Mouse (Mus musculus): Measurements from ENCODE around the gene Gpr15. TPM values are rescaled to one million over a fixed set of nuclear protein-coding genes. Genes with fewer than 3 reads are reported as not detected.

Gene Gpr15
- polyA plus RNA-seq, 1 experiment from 2014 or later, result not detected

DNA sequence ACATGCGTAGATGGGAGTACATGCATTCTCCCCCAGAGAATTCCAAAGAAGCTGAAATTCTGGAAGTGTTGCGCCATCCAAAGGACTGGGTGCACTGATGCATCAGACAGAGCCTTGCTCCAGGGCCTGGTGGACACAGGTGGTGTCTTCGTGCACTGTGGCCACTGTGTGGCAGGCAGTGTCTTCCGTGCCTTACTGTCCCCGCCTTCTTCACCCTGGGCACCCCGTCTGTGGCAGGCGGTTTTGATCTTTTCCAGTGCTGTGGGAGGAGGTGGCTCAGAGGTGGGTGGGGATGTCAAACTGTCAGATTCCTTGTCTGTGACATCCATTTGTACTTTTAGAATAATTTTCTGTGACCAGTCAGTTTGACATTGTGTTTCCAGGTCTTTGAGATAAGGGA, 40.2 kb downstream of the Gpr15 start:
- no peak for ATAC-seq (ENCODE audit: low FRiP score, low read depth)
- Histone ChIP-seq H3K27ac (no peak overlapping the region), H3K36me3 (peaks cover 53% of the 10 kb centered on the region), H3K9me3 (no peaks in the 10 kb centered on the region), H3K4me3 (no peak overlapping the region), H3K27me3 (no peaks in the 10 kb centered on the region), H3K4me2 (replicated peaks) (no peak overlapping the region), H3K9ac (no peak overlapping the region), H3K4me1 (no peaks in the 10 kb centered on the region)
- WGBS, result 77% methylated on average over 7 of the region's 7 CpGs

DNA sequence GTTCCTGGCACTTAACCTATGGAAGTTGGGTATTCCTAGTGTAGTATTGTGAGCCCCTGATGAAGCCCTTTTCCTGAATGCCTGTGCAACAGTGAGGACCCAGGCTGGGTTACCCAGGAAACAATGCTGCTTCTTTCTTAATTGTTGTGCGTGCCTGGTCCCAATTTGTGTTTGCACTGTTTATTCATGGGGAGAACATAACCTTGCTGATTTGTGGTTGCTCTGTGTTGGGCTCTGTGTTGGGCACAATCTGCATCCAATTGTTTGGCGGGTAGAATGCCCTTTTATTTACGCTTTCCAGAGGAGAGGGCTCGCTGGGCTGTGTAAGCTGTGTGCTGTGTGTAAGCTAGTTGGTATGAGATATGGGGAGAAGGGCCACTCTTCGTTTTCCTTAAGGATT, 41.4 kb downstream of the Gpr15 start:
- H3K9ac ChIP-seq, result no peak overlapping the region
- ATAC-seq (ENCODE audit: low FRiP score, low read depth), result no peak
- no peak overlapping the region for H3K4me3 ChIP-seq
- 79% methylated on average over 5 of the region's 5 CpGs for WGBS
- no peaks in the 10 kb centered on the region for H3K27me3 ChIP-seq
- H3K4me1 ChIP-seq, result no peaks in the 10 kb centered on the region
- no peaks in the 10 kb centered on the region for H3K9me3 ChIP-seq
- H3K36me3 ChIP-seq, result peaks cover 61% of the 10 kb centered on the region
- no peak overlapping the region for H3K4me2 ChIP-seq (replicated peaks)
- H3K27ac ChIP-seq, result no peak overlapping the region

DNA sequence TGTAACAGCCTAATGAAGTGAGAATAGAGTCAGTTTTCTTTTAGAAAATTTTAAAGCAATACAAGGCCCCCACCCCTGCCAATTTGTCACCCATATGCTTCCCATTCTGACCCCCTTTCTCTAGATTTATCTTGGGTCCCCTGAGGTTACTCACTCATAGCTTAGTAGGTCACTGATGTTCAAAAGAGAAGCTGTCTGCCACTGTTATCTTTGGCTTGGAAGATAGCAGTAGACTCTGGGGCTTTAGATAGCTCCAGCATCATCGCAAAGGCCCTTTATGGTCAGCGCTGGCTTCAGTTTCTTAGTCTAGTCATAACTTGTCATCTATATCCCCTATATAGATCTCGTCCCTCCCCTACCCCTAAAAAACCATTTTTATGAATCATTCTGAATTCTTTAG, 42.2 kb downstream of the Gpr15 start:
- WGBS, result 89% methylated on average over 3 of the region's 3 CpGs

DNA sequence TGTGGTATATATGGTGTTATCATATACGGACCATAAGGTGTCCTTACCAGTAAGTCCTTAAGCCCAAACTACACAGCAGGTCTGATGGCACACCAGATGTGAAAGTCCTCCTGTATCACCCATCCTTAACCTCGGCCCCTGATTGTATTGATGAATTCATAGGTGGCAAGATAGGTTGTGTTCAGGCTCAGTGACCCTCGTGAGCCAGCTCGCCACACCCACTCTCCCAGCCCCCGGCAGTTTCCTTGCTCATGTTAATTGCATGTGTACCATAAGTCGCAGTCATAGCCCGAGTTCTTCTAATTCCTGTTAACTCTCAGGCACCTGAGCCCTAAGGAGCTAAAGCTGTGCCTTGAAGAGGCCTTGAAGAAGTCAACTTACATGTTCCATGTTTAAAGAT, 42.7 kb downstream of the Gpr15 start:
- Histone ChIP-seq H3K4me2 (replicated peaks) (no peak overlapping the region), H3K27me3 (no peaks in the 10 kb centered on the region), H3K36me3 (peaks cover 55% of the 10 kb centered on the region), H3K27ac (no peak overlapping the region), H3K4me3 (no peak overlapping the region), H3K9me3 (no peaks in the 10 kb centered on the region), H3K9ac (no peak overlapping the region), H3K4me1 (peaks cover 6% of the 10 kb centered on the region; the same call in 1 of the 2 replicates)
- 87% methylated on average over 7 of the region's 7 CpGs for WGBS
- ATAC-seq (ENCODE audit: low FRiP score, low read depth), result no peak

More for the DNA sequence above, 42.2 kb downstream of the Gpr15 start:
- H3K4me2 ChIP-seq (replicated peaks), result no peak overlapping the region
- H3K4me3 ChIP-seq, result no peak overlapping the region
- ATAC-seq (ENCODE audit: low FRiP score, low read depth), result no peak
- peaks cover 60% of the 10 kb centered on the region for H3K36me3 ChIP-seq
- H3K9ac ChIP-seq, result no peak overlapping the region
- no peak overlapping the region for H3K27ac ChIP-seq
- 0 out of 2 replicates have a peak, but pooled peaks cover under 1% of the 10 kb centered on the region for H3K4me1 ChIP-seq
- H3K27me3 ChIP-seq, result no peaks in the 10 kb centered on the region
- H3K9me3 ChIP-seq, result no peaks in the 10 kb centered on the region

DNA sequence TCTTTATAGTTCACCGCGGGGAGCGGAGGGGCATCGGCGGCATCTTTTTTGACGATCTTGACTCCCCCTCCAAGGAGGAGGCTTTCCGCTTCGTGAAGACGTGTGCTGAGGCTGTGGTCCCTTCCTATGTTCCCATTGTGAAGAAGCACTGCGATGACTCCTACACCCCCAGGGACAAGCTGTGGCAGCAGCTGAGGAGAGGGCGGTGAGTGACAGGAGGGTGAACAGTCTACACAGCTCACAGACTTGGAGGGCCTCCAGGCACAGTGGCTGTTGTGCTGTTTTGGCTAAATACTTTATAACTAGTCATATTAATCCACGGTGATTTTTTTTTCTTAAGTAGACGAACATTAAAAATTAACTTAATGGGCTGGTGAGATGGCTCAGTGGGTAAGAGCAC, 43.6 kb downstream of the Gpr15 start:
- 98% methylated on average over 13 of the region's 13 CpGs for WGBS
- no peaks in the 10 kb centered on the region for H3K9me3 ChIP-seq

DNA sequence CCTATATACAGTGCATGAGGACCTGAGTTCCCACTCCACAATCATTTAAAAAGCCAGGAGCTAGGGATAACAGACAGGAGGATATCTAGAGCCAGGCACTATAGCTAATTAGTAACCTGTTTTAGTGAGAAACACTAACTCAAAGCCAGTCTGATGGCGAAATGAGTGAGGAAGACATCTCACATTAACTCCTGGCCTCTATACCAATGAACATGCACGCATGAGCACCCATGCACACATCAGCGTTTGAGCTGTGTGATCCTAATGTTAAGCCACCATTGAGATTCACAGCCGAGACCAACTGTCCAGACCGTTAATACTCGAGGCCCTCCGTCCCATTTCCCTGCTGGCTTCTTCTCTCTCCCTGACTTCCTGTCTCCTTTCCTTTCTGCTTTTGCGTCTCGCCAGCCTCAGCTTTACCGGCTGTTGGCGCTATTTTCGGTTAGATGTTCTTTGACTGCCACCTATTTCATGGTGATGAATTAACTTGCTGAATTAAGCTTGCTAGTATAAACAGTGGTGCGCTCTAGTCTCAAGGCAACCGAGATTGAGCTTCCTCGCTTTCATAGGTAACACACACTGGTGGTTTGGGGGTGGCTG, 45.0 kb downstream of the Gpr15 start:
- Histone ChIP-seq H3K4me2 (replicated peaks) (no peak overlapping the region), H3K36me3 (peaks cover 45% of the 10 kb centered on the region), H3K9ac (no peak overlapping the region), H3K4me3 (no peak overlapping the region), H3K27me3 (no peaks in the 10 kb centered on the region), H3K4me1 (peaks cover 10% of the 10 kb centered on the region; the same call in 1 of the 2 replicates), H3K9me3 (no peaks in the 10 kb centered on the region), H3K27ac (no peak overlapping the region)
- ATAC-seq (ENCODE audit: low FRiP score, low read depth), result no peak
- 96% methylated on average over 15 of the region's 15 CpGs for WGBS

More for the DNA sequence above, 43.6 kb downstream of the Gpr15 start:
- Histone ChIP-seq H3K27me3 (no peaks in the 10 kb centered on the region), H3K27ac (no peak overlapping the region), H3K4me1 (peaks cover 10% of the 10 kb centered on the region; the same call in 1 of the 2 replicates), H3K4me2 (replicated peaks) (no peak overlapping the region), H3K4me3 (no peak overlapping the region), H3K36me3 (peaks cover 47% of the 10 kb centered on the region), H3K9ac (no peak overlapping the region)
- no peak for ATAC-seq (ENCODE audit: low FRiP score, low read depth)

DNA sequence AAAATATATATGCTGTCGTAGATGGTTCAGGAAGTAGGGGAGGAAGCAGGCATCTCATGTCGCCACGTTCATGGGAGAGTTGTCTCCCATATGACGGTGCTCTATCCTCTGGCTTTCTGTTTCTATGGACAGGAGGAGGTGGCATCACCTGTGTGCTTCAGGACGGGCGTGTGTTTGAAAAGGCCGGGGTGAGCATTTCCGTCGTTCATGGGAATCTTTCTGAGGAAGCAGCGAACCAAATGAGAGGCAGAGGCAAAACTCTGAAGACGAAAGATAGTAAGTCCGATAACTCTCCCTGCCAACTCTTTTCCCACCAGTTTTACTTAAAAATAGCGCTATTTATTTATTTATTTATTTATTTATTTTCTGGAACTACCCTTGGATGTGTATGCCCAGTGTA, 46.5 kb downstream of the Gpr15 start:
- Histone ChIP-seq H3K4me3 (no peak overlapping the region), H3K4me2 (replicated peaks) (no peak overlapping the region), H3K27ac (no peak overlapping the region), H3K9me3 (no peaks in the 10 kb centered on the region), H3K9ac (no peak overlapping the region), H3K27me3 (no peaks in the 10 kb centered on the region), H3K4me1 (peaks cover 10% of the 10 kb centered on the region; the same call in 1 of the 2 replicates), H3K36me3 (peaks cover 35% of the 10 kb centered on the region)
- WGBS, result 93% methylated on average over 13 of the region's 13 CpGs
- no peak for ATAC-seq (ENCODE audit: low FRiP score, low read depth)

DNA sequence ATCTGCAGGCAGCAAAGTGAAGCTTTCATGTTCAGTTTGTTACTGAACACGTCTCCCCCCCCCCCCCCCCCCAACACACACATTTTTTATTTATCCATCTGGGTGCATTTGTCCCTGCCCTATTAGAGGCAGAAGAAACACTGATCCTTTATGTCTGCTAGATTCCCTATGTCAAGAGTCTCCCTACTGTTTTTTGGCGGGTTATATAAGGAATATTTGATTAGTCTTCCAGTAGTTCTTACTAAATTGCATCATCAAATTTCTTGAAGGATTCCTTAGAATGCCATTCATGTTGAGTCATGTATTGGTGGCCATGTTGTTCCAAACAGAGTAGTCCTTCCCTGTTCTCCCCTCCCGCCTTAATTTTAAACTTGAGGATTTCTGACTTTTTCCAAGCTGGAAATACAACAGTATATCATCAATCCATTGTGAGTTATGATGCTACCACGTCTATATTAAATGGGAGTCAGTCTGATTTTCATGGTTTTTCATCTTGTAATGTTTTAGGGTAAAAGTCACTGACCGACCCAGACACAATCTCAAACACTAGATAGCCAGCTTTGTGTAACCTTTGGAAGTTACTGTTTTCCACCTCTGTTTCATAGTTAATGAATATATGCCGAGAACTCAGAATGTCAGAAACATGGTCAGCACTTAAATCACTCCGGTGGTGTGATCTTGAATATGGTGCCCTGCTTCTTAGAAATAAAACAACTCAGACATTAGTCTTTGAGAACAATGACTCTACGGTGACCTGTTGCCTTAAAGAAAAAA, 47.5 kb downstream of the Gpr15 start:
- Histone ChIP-seq H3K36me3 (peaks cover 31% of the 10 kb centered on the region), H3K4me1 (peaks cover 10% of the 10 kb centered on the region; the same call in 1 of the 2 replicates), H3K9ac (peak overlapping the region; percentile 85), H3K4me3 (peak overlapping the region; percentile 93), H3K27me3 (no peaks in the 10 kb centered on the region), H3K9me3 (no peaks in the 10 kb centered on the region), H3K27ac (no peak overlapping the region), H3K4me2 (replicated peaks) (peak overlapping the region; percentile 76)
- 74% methylated on average over 8 of the region's 8 CpGs for WGBS
- no peak for ATAC-seq (ENCODE audit: low FRiP score, low read depth)

DNA sequence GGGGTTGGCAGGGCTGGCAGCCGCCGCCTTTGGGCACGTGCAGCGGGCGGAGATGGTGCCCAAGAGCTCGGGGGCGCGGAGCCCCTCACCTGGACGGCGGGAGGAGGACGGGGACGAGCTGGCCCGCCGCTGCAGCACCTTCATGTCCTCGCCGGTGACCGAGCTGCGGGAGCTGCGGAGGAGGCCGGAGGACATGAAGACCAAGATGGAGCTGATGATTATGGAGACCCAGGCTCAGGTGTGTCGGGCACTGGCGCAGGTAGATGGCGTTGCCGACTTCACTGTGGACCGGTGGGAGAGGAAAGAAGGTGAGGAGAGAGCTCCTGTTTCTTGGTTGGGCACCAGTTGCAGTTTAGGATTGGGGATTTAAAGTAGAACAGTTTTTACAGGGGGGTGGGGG, 48.2 kb downstream of the Gpr15 start:
- Histone ChIP-seq H3K9ac (peak overlapping the region; percentile 85), H3K9me3 (no peaks in the 10 kb centered on the region), H3K27ac (peak overlapping the region; percentile 76), H3K4me2 (replicated peaks) (peak overlapping the region; percentile 76), H3K4me1 (peaks cover 10% of the 10 kb centered on the region; the same call in 1 of the 2 replicates), H3K27me3 (no peaks in the 10 kb centered on the region), H3K4me3 (peak overlapping the region; percentile 93), H3K36me3 (peaks cover 26% of the 10 kb centered on the region)
- peak; percentile 25 for ATAC-seq (ENCODE audit: low FRiP score, low read depth)
- WGBS, result under 1% methylated on average over 25 of the region's 25 CpGs

DNA sequence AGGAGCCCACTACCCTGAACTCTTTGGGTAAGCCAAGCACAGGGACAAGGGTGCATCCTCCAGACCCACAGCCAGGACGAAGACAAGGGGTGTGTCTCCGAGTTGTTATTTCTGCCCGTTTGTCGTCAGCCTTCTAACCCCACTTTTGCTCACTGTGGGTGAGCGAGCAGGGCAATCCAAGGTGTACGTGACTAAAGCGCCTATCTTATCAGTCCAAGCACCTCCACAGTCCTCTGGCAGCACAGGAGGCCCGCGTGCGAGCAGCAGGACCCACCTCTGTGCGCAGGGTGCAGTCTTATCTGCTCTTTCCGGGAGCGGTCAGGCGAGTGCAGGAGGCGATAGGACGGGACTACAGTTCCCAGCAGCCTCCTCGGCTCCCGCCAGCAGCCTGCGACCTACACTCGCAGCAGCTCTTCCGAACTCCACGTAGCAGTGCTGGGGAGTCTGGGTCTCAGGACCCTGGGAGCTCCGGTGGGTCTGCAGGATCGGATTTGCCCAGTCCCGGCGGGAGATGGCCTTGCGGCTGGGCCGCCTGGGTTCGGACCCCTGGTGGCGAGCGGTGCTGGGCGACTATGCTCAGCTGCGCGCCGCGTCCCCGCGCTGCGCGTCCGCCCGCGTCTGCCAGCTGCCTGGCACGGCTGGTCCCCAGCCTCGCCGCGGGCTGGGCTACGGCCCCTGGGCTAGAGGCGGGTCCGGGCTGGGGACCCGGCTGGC, 48.8 kb downstream of the Gpr15 start, which contains the start of gene Cpox:
Gene Cpox, plus strand, starts transcription at position 376 of the 714 bp plus-strand sequence.
- no peaks in the 10 kb centered on the region for H3K9me3 ChIP-seq

DNA sequence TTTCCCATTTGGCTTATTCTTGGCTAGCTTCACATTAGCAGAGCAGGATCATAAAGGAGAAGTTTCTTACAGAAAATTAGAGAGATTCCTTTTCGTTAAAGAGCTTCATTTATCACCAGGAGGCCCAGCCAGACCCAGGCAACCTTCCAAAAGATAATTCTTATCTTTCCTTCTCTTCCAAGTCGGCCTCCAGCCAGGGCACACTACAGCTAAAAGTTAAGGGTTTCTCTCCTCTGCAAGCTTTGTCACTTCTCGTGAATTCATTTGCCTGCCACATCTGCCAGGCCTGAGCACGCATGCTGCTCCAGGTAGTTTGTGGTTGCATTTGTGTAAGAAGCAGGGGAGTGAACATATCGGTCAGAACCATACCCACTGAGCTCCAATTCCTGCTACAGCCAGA, 49.6 kb downstream of the Gpr15 start:
- Histone ChIP-seq H3K36me3 (peaks cover 14% of the 10 kb centered on the region), H3K4me1 (peaks cover 10% of the 10 kb centered on the region; the same call in 1 of the 2 replicates), H3K4me2 (replicated peaks) (peak overlapping the region; percentile 76), H3K4me3 (peak overlapping the region; percentile 93), H3K27me3 (no peaks in the 10 kb centered on the region), H3K9ac (no peak overlapping the region), H3K9me3 (no peaks in the 10 kb centered on the region), H3K27ac (no peak overlapping the region)
- ATAC-seq (ENCODE audit: low FRiP score, low read depth), result no peak
- 59% methylated on average over 5 of the region's 5 CpGs for WGBS

More for the DNA sequence above, 48.8 kb downstream of the Gpr15 start, which contains the start of gene Cpox:
- no peaks in the 10 kb centered on the region for H3K27me3 ChIP-seq
- peak within 1 kb of the TSS; percentile 76 for H3K4me2 ChIP-seq (replicated peaks)
- H3K27ac ChIP-seq, result peak within 1 kb of the TSS; percentile 76
- peaks cover 10% of the 10 kb centered on the region; the same call in 1 of the 2 replicates for H3K4me1 ChIP-seq
- peaks cover 22% of the 10 kb centered on the region for H3K36me3 ChIP-seq
- peak within 1 kb of the TSS; percentile 93 for H3K4me3 ChIP-seq
- peak within 1 kb of the TSS; percentile 85 for H3K9ac ChIP-seq
- ATAC-seq (ENCODE audit: low FRiP score, low read depth), result peak; percentile 98
- WGBS, result under 1% methylated on average over 51 of the region's 51 CpGs

DNA sequence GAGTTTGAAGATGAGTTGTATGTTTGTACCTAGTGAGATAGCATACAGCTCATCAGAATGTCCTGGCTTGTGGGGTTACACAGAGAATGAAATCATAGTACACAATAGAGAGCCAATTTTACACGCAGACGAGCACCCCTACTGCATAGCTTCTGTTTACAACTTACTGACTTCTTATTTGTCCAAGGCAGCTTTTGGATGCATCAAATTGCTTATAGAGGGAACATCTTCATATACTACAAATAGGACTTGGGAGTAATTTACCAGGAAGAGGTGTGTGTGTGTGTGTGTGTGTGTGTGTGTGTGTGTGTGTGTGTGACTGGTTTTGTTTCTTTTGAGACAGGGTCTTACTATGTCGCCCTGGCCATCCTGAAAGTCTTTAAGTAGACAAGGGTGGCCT, 50.3 kb downstream of the Gpr15 start:
- ATAC-seq (ENCODE audit: low FRiP score, low read depth), result no peak
- H3K9me3 ChIP-seq, result no peaks in the 10 kb centered on the region
- WGBS, result 84% methylated on average over 3 of the region's 3 CpGs
- H3K4me1 ChIP-seq, result peaks cover 10% of the 10 kb centered on the region; the same call in 1 of the 2 replicates
- H3K27me3 ChIP-seq, result no peaks in the 10 kb centered on the region
- no peak overlapping the region for H3K27ac ChIP-seq
- no peak overlapping the region for H3K4me3 ChIP-seq
- no peak overlapping the region for H3K4me2 ChIP-seq (replicated peaks)
- no peak overlapping the region for H3K9ac ChIP-seq
- H3K36me3 ChIP-seq, result peaks cover 8% of the 10 kb centered on the region
